Mouse (Mus musculus): ENCODE measurements at regions not wholly inside any gene's neighbourhood (a gene's known extent, or its start where the extent isn't known, plus 50 kb on each side); places are given as distances from the start of the nearest gene placed in this dataset.
A peak's percentile ranks its signal among the peaks of the same experiment; 100 is the strongest.

DNA sequence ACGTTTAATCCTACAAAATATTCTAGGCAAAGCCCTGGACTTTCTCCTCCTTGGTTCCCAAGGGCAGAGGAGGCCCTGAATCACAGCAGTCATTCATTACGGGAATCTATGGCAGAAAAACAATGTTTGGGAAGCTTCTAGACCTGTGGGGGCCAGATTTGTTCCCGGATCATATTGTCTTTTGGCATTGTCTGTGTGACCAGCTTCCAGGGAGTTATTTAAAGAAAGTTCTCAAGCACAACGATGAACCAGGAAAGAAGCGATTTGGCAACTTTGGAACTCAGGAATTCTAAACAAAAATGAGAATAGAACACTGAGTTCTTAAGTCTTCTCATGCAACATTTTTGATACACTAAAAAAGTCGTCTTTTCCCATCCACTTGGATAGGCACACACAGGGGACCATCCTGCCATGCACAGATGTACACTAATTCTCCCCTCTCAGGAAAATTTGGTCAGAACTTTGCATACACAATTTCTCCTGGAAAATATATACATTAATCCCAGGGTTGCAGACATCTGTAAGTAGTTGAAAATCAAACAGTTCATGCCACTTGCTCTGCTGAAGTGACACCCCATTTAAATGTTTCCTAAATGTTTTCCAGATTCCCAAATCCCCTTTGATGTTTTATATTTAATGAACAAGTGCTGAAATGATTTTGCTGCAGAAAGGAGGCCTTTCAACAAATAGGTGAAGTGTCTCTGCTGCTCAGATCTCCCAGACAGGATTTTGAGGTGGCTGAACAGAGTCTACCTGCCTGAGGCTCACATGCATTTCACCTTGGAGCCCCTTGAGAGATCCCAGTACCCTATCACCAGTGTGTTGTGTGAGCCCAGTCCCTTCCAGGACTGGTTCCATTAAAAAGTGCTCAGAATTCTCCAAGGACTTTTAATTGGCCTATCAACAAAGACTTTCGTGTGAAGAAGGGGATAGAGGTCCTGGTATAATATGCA is 548.9 kb upstream of the Nrp1 start:
- H3K4me2 ChIP-seq (ENCODE audit: low read depth): no peak overlapping the region
- H3K27me3 ChIP-seq (ENCODE audit: control insufficient read depth, insufficient read depth, insufficient read length): no peaks in the 10 kb centered on the region
- no peaks in the 10 kb centered on the region for H3K36me3 ChIP-seq (ENCODE audit: control insufficient read depth, insufficient read depth)
- no peak for TF ChIP-seq POLR2A (IDR thresholded peaks at IDR 0.05; ENCODE audit: insufficient read length, low read depth)
- no peak for TF ChIP-seq TCF3 (IDR thresholded peaks at IDR 0.05; ENCODE audit: insufficient read length, low read depth)
- no peak for TF ChIP-seq POLR2AphosphoS2 (IDR thresholded peaks at IDR 0.05; ENCODE audit: insufficient read length, low read depth)
- no peak for TF ChIP-seq MYOG (IDR thresholded peaks at IDR 0.05; ENCODE audit: control insufficient read depth in 1 of 3, insufficient read depth in 1 of 3, insufficient read length in 2 of 3, low read depth in 2 of 3)
- no peak for TF ChIP-seq USF1 (IDR thresholded peaks at IDR 0.05; ENCODE audit: low read depth)
- no peak overlapping the region for H3K4me3 ChIP-seq
- H3ac ChIP-seq (ENCODE audit: control insufficient read depth, insufficient read length): no peak overlapping the region
- H3K79me2 ChIP-seq (ENCODE audit: control insufficient read depth, insufficient read depth): no peaks in the 10 kb centered on the region

- no peak overlapping the region for H3K4me3 ChIP-seq
- H3K27me3 ChIP-seq (ENCODE audit: control insufficient read depth, insufficient read depth, insufficient read length): no peaks in the 10 kb centered on the region
- no peaks in the 10 kb centered on the region for H3K79me2 ChIP-seq (ENCODE audit: control insufficient read depth, insufficient read depth)
- no peak for TF ChIP-seq TCF12 (IDR thresholded peaks at IDR 0.05; ENCODE audit: insufficient read depth, poor library complexity, severe bottlenecking)
- no peak for TF ChIP-seq TCF3 (IDR thresholded peaks at IDR 0.05; ENCODE audit: insufficient read length, low read depth)
- no peak for TF ChIP-seq MAX (IDR thresholded peaks at IDR 0.05; ENCODE audit: low read depth)
- TF ChIP-seq REST (IDR thresholded peaks at IDR 0.05; ENCODE audit: insufficient read depth, insufficient read length): no peak
- TF ChIP-seq SRF (IDR thresholded peaks at IDR 0.05; ENCODE audit: control insufficient read depth, insufficient read length, low read depth): no peak
- TF ChIP-seq E2F4 (IDR thresholded peaks at IDR 0.05; ENCODE audit: insufficient read depth): no peak
- TF ChIP-seq MYOG (IDR thresholded peaks at IDR 0.05; ENCODE audit: control insufficient read depth in 1 of 3, insufficient read depth in 1 of 3, insufficient read length in 2 of 3, low read depth in 2 of 3): no peak
- TF ChIP-seq USF1 (IDR thresholded peaks at IDR 0.05; ENCODE audit: low read depth): no peak
- TF ChIP-seq CEBPB (IDR thresholded peaks at IDR 0.05; ENCODE audit: insufficient read depth, poor library complexity, severe bottlenecking): no peak
- TF ChIP-seq POLR2AphosphoS2 (IDR thresholded peaks at IDR 0.05; ENCODE audit: insufficient read length, low read depth): no peak
- no peak for TF ChIP-seq MYOD1 (IDR thresholded peaks at IDR 0.05; ENCODE audit: control insufficient read depth in 1 of 3, insufficient read length in 2 of 3, low read depth in 2 of 3)
- TF ChIP-seq POLR2A (IDR thresholded peaks at IDR 0.05; ENCODE audit: insufficient read length, low read depth): no peak
- no peaks in the 10 kb centered on the region for H3K36me3 ChIP-seq (ENCODE audit: control insufficient read depth, insufficient read depth)
- H3K4me2 ChIP-seq (ENCODE audit: low read depth): no peak overlapping the region
- H3ac ChIP-seq (ENCODE audit: control insufficient read depth, insufficient read length): no peak overlapping the region
These were observed 547.1 kb upstream of the Nrp1 start for GRCm38 (mm10) chr8:127811338-127811737.

DNA sequence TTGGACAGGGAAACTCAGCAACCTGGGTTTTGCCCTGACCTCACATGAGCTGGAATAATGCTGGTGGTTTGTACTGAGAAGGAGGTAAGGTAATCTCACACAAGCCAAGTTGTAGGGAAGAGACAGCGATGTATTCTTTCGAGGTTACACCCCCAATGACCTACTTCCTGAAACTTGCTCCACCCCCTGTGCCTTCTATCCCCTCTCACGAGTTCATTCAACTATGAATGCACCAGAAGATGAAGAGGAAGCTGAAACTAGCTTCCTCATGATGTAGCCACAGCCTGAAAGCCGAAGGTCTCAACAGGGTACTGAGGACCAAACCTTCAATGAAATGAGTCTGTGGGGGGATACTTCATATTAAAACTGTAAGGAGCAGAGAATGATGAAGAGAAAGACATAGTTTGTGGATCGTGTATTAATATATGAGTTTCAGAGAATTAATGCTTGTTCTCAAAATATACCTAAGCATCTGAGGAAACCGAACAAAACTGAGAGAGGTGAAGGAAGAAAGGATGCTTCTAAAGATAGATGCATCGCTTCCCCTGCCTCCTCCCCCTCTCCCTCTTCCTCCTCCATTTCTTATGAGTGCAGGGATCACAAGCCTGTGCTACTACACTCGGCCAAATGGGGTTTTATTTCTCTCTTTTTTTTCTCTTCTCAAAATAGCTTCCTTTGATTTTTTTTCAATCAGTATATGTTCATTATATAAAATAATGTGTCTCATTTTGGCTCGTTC is 543.5 kb upstream of the Nrp1 start:
- no peaks in the 10 kb centered on the region for H3K79me2 ChIP-seq (ENCODE audit: control insufficient read depth, insufficient read depth)
- TF ChIP-seq POLR2A (IDR thresholded peaks at IDR 0.05; ENCODE audit: insufficient read length, low read depth): no peak
- H3K4me2 ChIP-seq (ENCODE audit: low read depth): no peak overlapping the region
- no peaks in the 10 kb centered on the region for H3K36me3 ChIP-seq (ENCODE audit: control insufficient read depth, insufficient read depth)
- no peaks in the 10 kb centered on the region for H3K27me3 ChIP-seq (ENCODE audit: control insufficient read depth, insufficient read depth, insufficient read length)
- no peak overlapping the region for H3K4me3 ChIP-seq
- H3ac ChIP-seq (ENCODE audit: control insufficient read depth, insufficient read length): no peak overlapping the region

DNA sequence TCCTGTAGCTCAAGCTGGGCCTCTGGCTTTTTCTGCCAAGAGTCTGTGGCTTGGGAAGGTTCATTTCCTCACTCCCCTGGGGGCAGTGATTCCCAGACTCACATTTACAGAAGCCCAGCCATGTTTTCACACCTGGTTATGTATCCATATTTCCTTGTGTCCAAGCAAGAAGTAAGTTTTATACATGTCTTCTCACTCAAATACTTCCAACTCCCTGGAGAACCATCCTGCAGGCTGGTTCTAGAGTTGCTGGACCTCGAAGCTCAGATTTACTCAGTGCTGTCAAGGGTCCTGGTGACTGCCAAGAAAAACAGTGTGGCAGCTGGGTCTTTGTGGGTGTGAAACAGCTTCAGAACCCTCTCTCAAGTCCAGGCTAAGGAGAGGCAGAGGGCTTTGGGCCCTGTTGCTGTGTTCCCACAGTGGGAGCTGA is 537.6 kb upstream of the Nrp1 start:
- TF ChIP-seq TCF12 (IDR thresholded peaks at IDR 0.05; ENCODE audit: insufficient read depth, poor library complexity, severe bottlenecking): no peak
- no peak for TF ChIP-seq SRF (IDR thresholded peaks at IDR 0.05; ENCODE audit: control insufficient read depth, insufficient read length, low read depth)
- no peak for TF ChIP-seq POLR2A (IDR thresholded peaks at IDR 0.05; ENCODE audit: insufficient read length, low read depth)
- no peak for TF ChIP-seq USF1 (IDR thresholded peaks at IDR 0.05; ENCODE audit: low read depth)
- no peak for TF ChIP-seq E2F4 (IDR thresholded peaks at IDR 0.05; ENCODE audit: insufficient read depth)
- no peak for TF ChIP-seq CEBPB (IDR thresholded peaks at IDR 0.05; ENCODE audit: insufficient read depth, poor library complexity, severe bottlenecking)
- TF ChIP-seq REST (IDR thresholded peaks at IDR 0.05; ENCODE audit: insufficient read depth, insufficient read length): no peak
- TF ChIP-seq MYOG (IDR thresholded peaks at IDR 0.05; ENCODE audit: control insufficient read depth in 1 of 3, insufficient read depth in 1 of 3, insufficient read length in 2 of 3, low read depth in 2 of 3): no peak
- no peak for TF ChIP-seq MAX (IDR thresholded peaks at IDR 0.05; ENCODE audit: low read depth)
- no peak for TF ChIP-seq TCF3 (IDR thresholded peaks at IDR 0.05; ENCODE audit: insufficient read length, low read depth)
- no peak for TF ChIP-seq MYOD1 (IDR thresholded peaks at IDR 0.05; ENCODE audit: control insufficient read depth in 1 of 3, insufficient read length in 2 of 3, low read depth in 2 of 3)

GRCm38 (mm10) chr8:127821646-127822045 is 536.8 kb upstream of the Nrp1 start:
- H3K36me3 ChIP-seq (ENCODE audit: control insufficient read depth, insufficient read depth): no peaks in the 10 kb centered on the region

More for the DNA sequence above, 537.6 kb upstream of the Nrp1 start:
- Histone ChIP-seq H3K4me3 (no peak overlapping the region), H3K36me3 (ENCODE audit: control insufficient read depth, insufficient read depth) (no peaks in the 10 kb centered on the region), H3ac (ENCODE audit: control insufficient read depth, insufficient read length) (no peak overlapping the region), H3K79me2 (ENCODE audit: control insufficient read depth, insufficient read depth) (no peaks in the 10 kb centered on the region), H3K27me3 (ENCODE audit: control insufficient read depth, insufficient read depth, insufficient read length) (no peaks in the 10 kb centered on the region), H3K4me2 (ENCODE audit: low read depth) (peak overlapping the region; percentile 8)

More at GRCm38 (mm10) chr8:127821646-127822045, 536.8 kb upstream of the Nrp1 start:
- no peak overlapping the region for H3K4me3 ChIP-seq
- no peaks in the 10 kb centered on the region for H3K79me2 ChIP-seq (ENCODE audit: control insufficient read depth, insufficient read depth)
- H3ac ChIP-seq (ENCODE audit: control insufficient read depth, insufficient read length): no peak overlapping the region
- H3K27me3 ChIP-seq (ENCODE audit: control insufficient read depth, insufficient read depth, insufficient read length): no peaks in the 10 kb centered on the region
- TF ChIP-seq MYOG (IDR thresholded peaks at IDR 0.05; ENCODE audit: control insufficient read depth in 1 of 3, insufficient read depth in 1 of 3, insufficient read length in 2 of 3, low read depth in 2 of 3): no peak
- TF ChIP-seq USF1 (IDR thresholded peaks at IDR 0.05; ENCODE audit: low read depth): no peak
- no peak for TF ChIP-seq TCF3 (IDR thresholded peaks at IDR 0.05; ENCODE audit: insufficient read length, low read depth)
- no peak for TF ChIP-seq MAX (IDR thresholded peaks at IDR 0.05; ENCODE audit: low read depth)
- TF ChIP-seq POLR2AphosphoS2 (IDR thresholded peaks at IDR 0.05; ENCODE audit: insufficient read length, low read depth): no peak
- TF ChIP-seq MYOD1 (IDR thresholded peaks at IDR 0.05; ENCODE audit: control insufficient read depth in 1 of 3, insufficient read length in 2 of 3, low read depth in 2 of 3): no peak
- TF ChIP-seq E2F4 (IDR thresholded peaks at IDR 0.05; ENCODE audit: insufficient read depth): no peak
- TF ChIP-seq POLR2A (IDR thresholded peaks at IDR 0.05; ENCODE audit: insufficient read length, low read depth): no peak
- H3K4me2 ChIP-seq (ENCODE audit: low read depth): peak overlapping the region; percentile 8

All from myocyte (in vitro differentiated cells).